Mouse (Mus musculus) CH12.LX (cell line): ENCODE data around the gene Agl.

Experiments used
- CHD1 ChIP-seq: IDR thresholded peaks from 2 replicates; pipeline ENCODE4 v1.6.1; 2012; ENCODE audit warnings: low read depth, low read length, improper control_type of control experiment, inconsistent platforms
- CTCF ChIP-seq, 2 experiments: IDR thresholded peaks in 1 of 2; conservative IDR thresholded peaks in 1 of 2; 2 replicates each; pipeline ENCODE4 v1.5.1; 2011 to 2012; ENCODE audit warnings: low read depth in 2 of 2, low read length in 2 of 2, improper control_type of control experiment in 1 of 2, inconsistent platforms in 1 of 2, mild to moderate bottlenecking in 1 of 2, moderate library complexity in 1 of 2
- E2F4 ChIP-seq: IDR thresholded peaks from 2 replicates; pipeline ENCODE4 v1.6.1; 2011; ENCODE audit warnings: low read depth, low read length, improper control_type of control experiment; ENCODE audit not compliant: insufficient replicate concordance
- ELF1 ChIP-seq: IDR thresholded peaks from 2 replicates; pipeline ENCODE4 v1.6.1; 2014; ENCODE audit warnings: low read depth, mild to moderate bottlenecking, inconsistent platforms, low read length, improper control_type of control experiment
- EP300 ChIP-seq: IDR thresholded peaks from 2 replicates; pipeline ENCODE4 v1.6.1; 2011; ENCODE audit warnings: low read length, improper control_type of control experiment
- MAX ChIP-seq: IDR thresholded peaks from 2 replicates; pipeline ENCODE4 v1.6.1; 2011; ENCODE audit warnings: low read length, improper control_type of control experiment
- MAZ ChIP-seq: IDR thresholded peaks from 2 replicates; pipeline ENCODE4 v1.6.1; 2012; ENCODE audit warnings: low read depth, mild to moderate bottlenecking, inconsistent platforms, low read length, improper control_type of control experiment, moderate library complexity
- MYC ChIP-seq: IDR thresholded peaks from 2 replicates; pipeline ENCODE4 v1.6.1; 2011; ENCODE audit warnings: low read depth, mild to moderate bottlenecking, improper control_type of control experiment, low read length
- PAX5 ChIP-seq: IDR thresholded peaks from 2 replicates; pipeline ENCODE4 v1.6.1; 2012; ENCODE audit warnings: low read length, inconsistent platforms, mixed read lengths
- POLR2AphosphoS2 ChIP-seq: IDR thresholded peaks from 2 replicates; pipeline ENCODE4 v1.6.1; 2011; ENCODE audit warnings: low read depth, low read length, improper control_type of control experiment
- TCF12 ChIP-seq: IDR thresholded peaks from 2 replicates; pipeline ENCODE4 v1.6.1; 2014; ENCODE audit warnings: low read depth, mild to moderate bottlenecking, inconsistent platforms, low read length, improper control_type of control experiment
- UBTF ChIP-seq: IDR thresholded peaks from 2 replicates; pipeline ENCODE4 v1.6.1; 2012; ENCODE audit warnings: low read depth, mild to moderate bottlenecking, inconsistent platforms, low read length, improper control_type of control experiment, moderate library complexity
- ZC3H11A ChIP-seq: IDR thresholded peaks from 2 replicates; pipeline ENCODE4 v1.6.1; 2012; ENCODE audit warnings: low read depth, mild to moderate bottlenecking, inconsistent platforms, low read length, improper control_type of control experiment
- ZKSCAN1 ChIP-seq: IDR thresholded peaks from 2 replicates; pipeline ENCODE4 v1.6.1; 2012; ENCODE audit warnings: low read depth, inconsistent platforms, low read length, improper control_type of control experiment, borderline replicate concordance

DNA sequence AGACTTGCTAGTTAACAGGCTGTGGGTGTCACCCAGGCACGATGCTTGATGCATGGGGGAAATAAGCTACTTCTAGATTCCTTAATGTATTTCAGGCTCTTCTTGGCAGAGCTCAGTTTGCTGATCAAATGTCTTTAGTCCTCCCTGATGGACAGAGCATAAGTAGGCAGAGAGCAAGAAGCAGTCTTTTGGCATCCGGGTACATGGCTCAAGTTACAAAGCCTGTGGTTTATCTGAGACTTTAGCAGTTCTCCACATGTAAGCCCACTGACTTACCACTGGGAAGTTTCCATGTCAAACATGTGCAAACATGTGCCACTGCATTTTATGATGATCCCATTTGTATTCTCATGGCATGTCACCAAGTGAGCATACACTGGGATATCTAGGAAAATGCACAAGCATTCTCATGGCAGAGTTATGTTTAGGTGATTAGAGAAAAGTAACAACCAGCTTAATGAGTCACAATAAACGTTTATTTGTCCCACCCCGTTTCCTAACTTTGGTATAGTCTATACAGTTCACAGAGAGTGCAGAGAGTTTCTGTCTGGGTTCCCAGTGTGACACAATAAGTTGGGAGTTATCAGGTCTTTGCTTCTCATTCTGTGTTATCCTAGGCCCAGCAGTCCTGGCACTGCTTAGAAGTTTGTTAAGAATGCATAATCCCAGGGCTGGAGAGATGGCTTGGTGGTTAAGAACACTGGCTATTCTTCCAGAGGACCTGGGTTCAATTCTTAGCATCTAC, 18.7 kb upstream of the Agl start:
- no peak for TF ChIP-seq MYC
- TF ChIP-seq CTCF (conservative IDR thresholded peaks at IDR 0.05 in 1 of 2, IDR thresholded peaks at IDR 0.05 in 1 of 2; ENCODE audit: low read depth in 2 of 2, low read length in 2 of 2) = no peak
- TF ChIP-seq TCF12 = no peak
- no peak for TF ChIP-seq EP300
- TF ChIP-seq POLR2AphosphoS2 = no peak
- TF ChIP-seq UBTF = no peak
- no peak for TF ChIP-seq MAX
- no peak for TF ChIP-seq E2F4
- no peak for TF ChIP-seq MAZ
- TF ChIP-seq CHD1 = no peak
- no peak for TF ChIP-seq PAX5
- no peak for TF ChIP-seq ZC3H11A
- TF ChIP-seq ZKSCAN1 = no peak
- no peak for TF ChIP-seq ELF1
